22 mouse cellular contexts compared by ENCODE assay signal in the genomic region with DNA sequence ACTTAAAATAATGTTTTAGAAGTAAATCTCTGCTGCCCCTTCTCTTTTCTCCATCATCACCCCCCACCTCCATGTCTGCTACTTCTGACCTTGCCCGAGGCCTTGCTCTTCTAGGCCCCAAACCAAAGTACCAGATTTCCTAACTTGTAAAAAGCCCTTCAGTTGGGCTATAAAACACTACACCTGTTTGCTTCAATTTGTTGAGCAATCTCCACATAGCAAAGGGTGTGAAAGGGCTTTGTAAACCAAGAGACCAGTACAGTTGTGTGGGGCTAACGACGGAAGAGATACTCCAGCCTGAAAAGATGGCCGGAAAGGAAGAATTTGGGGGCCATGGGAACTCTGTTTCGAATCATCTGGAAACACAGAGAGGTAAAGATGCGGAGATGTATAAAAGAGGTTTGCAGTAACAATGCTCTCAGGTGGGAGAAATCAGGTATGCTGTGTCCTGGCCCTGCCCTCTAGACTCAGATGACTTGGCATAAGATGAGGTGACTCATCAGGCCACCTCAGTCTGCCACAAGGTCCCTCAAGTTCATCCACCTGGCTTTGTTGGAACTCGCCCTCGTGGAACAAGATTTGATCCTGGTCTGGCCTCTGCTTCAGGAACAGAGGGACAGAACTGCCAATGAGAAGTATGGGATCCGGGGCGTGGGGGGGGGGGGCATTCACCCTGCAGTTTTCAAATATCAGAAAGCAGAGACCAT. TPM values are rescaled to one million over a fixed set of nuclear protein-coding genes. Genes with fewer than 3 reads are reported as not detected.
DNase-seq lines count a peak whose midpoint lies in the region; TF ChIP-seq lines count a peak whose summit lies in the region.
"Had no signal": no experiment of that assay in that cellular context is flagged by ENCODE, and none has a peak within 500 bp of the region (broad histone marks: within the 10 kb centered on the region; RNA-seq: fewer than 3 reads in every experiment).

No protein-coding gene starts in this region.

- H3K9me3 ChIP-seq in ES-E14 (ENCODE audit: control insufficient read depth, insufficient read depth, low read depth, low read length) = no peaks in the 10 kb centered on the region
- H3K9me3 ChIP-seq: forebrain, embryonic 13.5 days; midbrain, embryonic 12.5 days had no signal

- H3K4me1 ChIP-seq in lung, adult 2 months (ENCODE audit: control insufficient read depth, insufficient read depth, low read length) = no peaks in the 10 kb centered on the region
- H3K4me1 ChIP-seq in ES-E14 (ENCODE audit: control insufficient read depth in 2 of 2, insufficient read depth in 2 of 2, low read length in 2 of 2, poor library complexity in 1 of 2) = peaks cover 0 to 22% of the 10 kb centered on the region in 2 experiments; a peak in 2 of 4 replicates
- H3K4me1 ChIP-seq: embryonic facial prominence, embryonic 13.5 days; forebrain, embryonic 13.5 days; midbrain, embryonic 12.5 days had no signal

- H3K4me3 ChIP-seq in lung, adult 2 months (replicated peaks; ENCODE audit: extremely low read depth, low read depth, low read length) = no peak overlapping the region
- H3K4me3 ChIP-seq in ES-E14 (ENCODE audit: insufficient read depth in 1 of 2, low read depth in 1 of 2, low read length in 2 of 2, poor library complexity in 1 of 2, severe bottlenecking in 1 of 2) = no peak overlapping the region
- H3K4me3 ChIP-seq: embryonic facial prominence, embryonic 13.5 days; erythroblast, embryonic 14.5 days; forebrain, embryonic 13.5 days; left cerebral cortex, adult 2 months; midbrain, embryonic 12.5 days had no signal

- intact Hi-C loops in heart, postnatal 36 days (cut with DNase I) = no loop called here

- no peak overlapping the region for H3K27ac ChIP-seq in ES-E14 (ENCODE audit: insufficient read depth, low read depth, low read length, poor library complexity, severe bottlenecking)
- H3K27ac ChIP-seq: embryonic facial prominence, embryonic 13.5 days; forebrain, embryonic 13.5 days; hindbrain, embryonic 14.5 days; left cerebral cortex, adult 2 months; midbrain, embryonic 12.5 days had no signal

- peaks cover 8% of the 10 kb centered on the region for H3K36me3 ChIP-seq in ES-E14 (ENCODE audit: control insufficient read depth, insufficient read depth, low read length, poor library complexity, severe bottlenecking)
- H3K36me3 ChIP-seq: embryonic facial prominence, embryonic 13.5 days; midbrain, embryonic 12.5 days had no signal

- DNase-seq in lung, adult 2 months = peak; percentile 18
- DNase-seq in lung, postnatal 4 days = no peak
- no peak for DNase-seq in ES-E14 (ENCODE audit: low read depth, low spot score)
- peak; percentile 62 for DNase-seq in gonadal fat pad, adult 2 months (ENCODE audit: low read depth)
- DNase-seq in lung, postnatal 36 days = peak; percentile 42
- DNase-seq in heart, postnatal 36 days = no peak
- DNase-seq in kidney, postnatal 25 days = no peak
- DNase-seq: adrenal gland, postnatal 10 days; cerebellum, adult 18-20 months; cerebellum, postnatal 25 days; gastrocnemius, postnatal 36 days; heart, postnatal 4 days; kidney, adult 9 months; kidney, postnatal 4 days; right cerebral cortex, postnatal 25 days; thymus, postnatal 36 days had no signal

- no peak overlapping the region for H3K9ac ChIP-seq in ES-E14 (ENCODE audit: insufficient read depth, low read depth, low read length, poor library complexity, severe bottlenecking)
- H3K9ac ChIP-seq: embryonic facial prominence, embryonic 13.5 days; forebrain, embryonic 13.5 days; hindbrain, embryonic 14.5 days; midbrain, embryonic 12.5 days had no signal

- WGBS in lung, adult 2 months = 79% methylated on average over 10 of the region's 10 CpGs

- no peak for TF ChIP-seq POLR2A in lung, adult 2 months (IDR thresholded peaks at IDR 0.05; ENCODE audit: borderline replicate concordance, extremely low read depth, low read depth, low read length)

- no peak for TF ChIP-seq CTCF in lung, adult 2 months (IDR thresholded peaks at IDR 0.05; ENCODE audit: insufficient read depth, low read length)

- in situ Hi-C loops in ES-E14 (cut with MboI; ENCODE audit: low sequenced_read_pairs in 2 of 2, unreplicated experiment in 2 of 2) = no loop called here

TF ChIP-seq in ES-E14, 5 proteins besides CTCF, POLR2A, EP300 and RAD21:
- TF ChIP-seq HCFC1 (IDR thresholded peaks at IDR 0.05; ENCODE audit: borderline replicate concordance, insufficient read depth, low read length) = no peak
- TF ChIP-seq ZC3H11A (IDR thresholded peaks at IDR 0.05; ENCODE audit: borderline replicate concordance, low read depth, low read length) = no peak
- TF ChIP-seq ZNF384 (IDR thresholded peaks at IDR 0.05; ENCODE audit: low read depth, low read length) = no peak
- TF ChIP-seq MAFK (IDR thresholded peaks at IDR 0.05; ENCODE audit: insufficient read depth, low read depth, low read length) = 0 out of 2 replicates have a peak, but pooled peaks have one; percentile 33
- TF ChIP-seq CHD2 (IDR thresholded peaks at IDR 0.05; ENCODE audit: low read depth, low read length) = no peak

RNA-seq across cellular contexts. Expression of gene Saysd1, which starts 3.2 kb away (rescaled TPM):
- polyA plus RNA-seq in lung, adult 2 months (2012; rRNA removed) = 9.9 and 11.9 TPM in 2 replicates
- 7.2 and 11.7 TPM in 2 replicates for total RNA-seq in ES-E14 (2012; rRNA removed)
- 7.8 and 8.0 TPM in 2 replicates for polyA plus RNA-seq in gonadal fat pad, adult 2 months (2012; rRNA removed)
- total RNA-seq in heart, postnatal 36 days (2021) = 1 to 10 TPM; 2.7 to 3.2 TPM

RNA-seq across cellular contexts. Expression of gene Kcnk5, which starts 46.5 kb away (rescaled TPM):
- polyA plus RNA-seq in lung, adult 2 months (2012; rRNA removed) = 4.3 and 5.7 TPM in 2 replicates
- 68.6 and 129 TPM in 2 replicates for total RNA-seq in ES-E14 (2012; rRNA removed)
- 12.6 and 18.0 TPM in 2 replicates for polyA plus RNA-seq in gonadal fat pad, adult 2 months (2012; rRNA removed)
- total RNA-seq in heart, postnatal 36 days (2021) = under 1 TPM; 0.54 to 0.75 TPM

Comparison
In these comparisons a context has a peak if more than half of its experiments do, and no peak if none do; other contexts are left out.
1. DNase-seq: peak in lung, adult 2 months (single experiment), gonadal fat pad, adult 2 months (single experiment) and lung, postnatal 36 days (single experiment); none in lung, postnatal 4 days (0 of 2), ES-E14 (single experiment), heart, postnatal 36 days (0 of 2) and kidney, postnatal 25 days (0 of 2).
2. RNA of gene Kcnk5, which starts 46.5 kb away (total RNA-seq): 68.6 to 129 TPM in ES-E14; 0.54 to 0.75 TPM in heart, postnatal 36 days; every median in the first group is over 10 times any median in the second.